Mouse (Mus musculus) heart, postnatal 4 days (tissue): ENCODE data around the gene Nap1l3. TPM values are rescaled to one million over a fixed set of nuclear protein-coding genes. Genes with fewer than 3 reads are reported as not detected.

Experiments
- DNase-seq: peaks from one replicate; pipeline ENCODE4 v3.0.0; 2021
- total RNA-seq, 2 experiments: library from RNA; stranded (reverse); gene quantifications; 2 replicates each; pipeline ENCODE4 v1.2.3; 2021

Nap1l3 gene
- 1 to 10 TPM; 1.5 to 1.6 TPM for total RNA-seq

GRCm38 (mm10) chrX:122396781-122397581 is at the start of gene Nap1l3:
Nap1l3 (minus strand) TSS chrX:122397401.
- peak; percentile 63 for DNase-seq

DNA sequence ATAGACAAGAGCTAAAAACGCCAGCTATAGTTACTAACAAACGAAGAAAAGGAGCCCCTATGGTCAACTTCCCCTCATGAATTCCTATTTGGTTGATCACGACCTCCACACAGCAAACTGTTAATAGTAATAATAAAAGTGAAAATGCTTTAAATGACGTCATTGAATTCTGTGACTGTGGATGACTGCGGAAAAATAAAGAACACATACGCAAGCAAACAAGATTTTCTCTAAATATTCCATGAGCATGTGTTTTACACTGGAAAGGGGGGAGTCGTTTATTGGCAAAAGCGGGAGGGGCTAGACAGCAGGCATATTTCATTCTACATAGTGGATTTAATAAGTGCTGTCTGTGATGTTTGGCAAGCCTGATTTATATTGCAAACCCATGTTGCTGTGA is 451 bp upstream of the Nap1l3 start:
- no peak for DNase-seq
